Mouse (Mus musculus) heart, postnatal 0 days (tissue): ENCODE results near the gene Zmynd19.

Source experiments
- CTCF ChIP-seq: IDR thresholded peaks from 2 replicates; pipeline ENCODE4 v1.5.1; 2016; ENCODE audit warnings: antibody characterized with exemption, control low read depth, low read depth
- EP300 ChIP-seq: IDR thresholded peaks from 2 replicates; pipeline ENCODE4 v1.6.1; 2016; ENCODE audit warnings: antibody characterized with exemption, low read depth

- no peak for TF ChIP-seq EP300
- TF ChIP-seq CTCF: peak; percentile 90
Observed at GRCm38 (mm10) chr2:24962304-24963000, 12.9 kb downstream of the Zmynd19 start, which contains the start of gene Dph7.
